In genomic region chr4:117152714-117153113, GRCm38 (mm10) we compare ENCODE assay signal across 15 mouse cellular contexts. TPM values are rescaled to one million over a fixed set of nuclear protein-coding genes. Genes with fewer than 3 reads are reported as not detected.
A peak's percentile ranks its signal among the peaks of the same experiment; 100 is the strongest.
DNase-seq lines count a peak whose midpoint lies in the region; ATAC-seq and TF ChIP-seq lines count a peak whose summit lies in the region.
"Had no signal": no experiment of that assay in that cellular context is flagged by ENCODE, and none has a peak within 500 bp of the region (broad histone marks: within the 10 kb centered on the region; RNA-seq: fewer than 3 reads in every experiment).

No protein-coding gene starts in this region.

- TF ChIP-seq CTCF in heart, adult 2 months (IDR thresholded peaks at IDR 0.05) = no peak

- no peak overlapping the region for H3K27ac ChIP-seq in heart, embryonic 12.5 days (ENCODE audit: poor library complexity, severe bottlenecking)
- no peak overlapping the region for H3K27ac ChIP-seq in heart, adult 2 months
- peak overlapping the region; percentile 87 for H3K27ac ChIP-seq in liver, embryonic 12.5 days
- H3K27ac ChIP-seq: gastrocnemius, adult 2 months; lung, embryonic 15.5 days; midbrain, embryonic 12.5 days; neural tube, embryonic 13.5 days had no signal

- intact Hi-C loops in heart, adult 2 months (cut with DNase I) = no loop called here

- H3K79me2 ChIP-seq in heart, adult 2 months (replicated peaks; ENCODE audit: control insufficient read depth, insufficient read depth, low read length) = no peaks in the 10 kb centered on the region

- H3K4me2 ChIP-seq in heart, embryonic 12.5 days = no peak overlapping the region
- H3K4me2 ChIP-seq in liver, embryonic 12.5 days = peak overlapping the region; percentile 77
- H3K4me2 ChIP-seq: lung, embryonic 15.5 days; midbrain, embryonic 12.5 days; neural tube, embryonic 13.5 days had no signal

- H3K9ac ChIP-seq in heart, embryonic 12.5 days = 0 out of 2 replicates have a peak overlapping the region, but pooled peaks have one; percentile 45
- no peak overlapping the region for H3K9ac ChIP-seq in heart, adult 2 months (ENCODE audit: low read depth, low read length)
- peak overlapping the region; percentile 97 for H3K9ac ChIP-seq in liver, embryonic 12.5 days
- H3K9ac ChIP-seq: midbrain, embryonic 12.5 days; neural tube, embryonic 13.5 days had no signal

- no peak for ATAC-seq in heart, embryonic 12.5 days (ENCODE audit: insufficient number of reproducible peaks, low FRiP score)
- no peak for ATAC-seq in liver, embryonic 12.5 days

- H3K9me3 ChIP-seq in heart, embryonic 12.5 days (replicated peaks) = no peaks in the 10 kb centered on the region
- H3K9me3 ChIP-seq in liver, embryonic 12.5 days (replicated peaks) = no peaks in the 10 kb centered on the region
- H3K9me3 ChIP-seq: lung, embryonic 15.5 days; midbrain, embryonic 12.5 days; neural tube, embryonic 13.5 days had no signal

- H3K36me3 ChIP-seq in heart, embryonic 12.5 days = peaks cover 63% of the 10 kb centered on the region
- H3K36me3 ChIP-seq in heart, adult 2 months (ENCODE audit: control insufficient read depth, insufficient read depth, low read length) = peaks cover 7% of the 10 kb centered on the region
- H3K36me3 ChIP-seq in liver, embryonic 12.5 days = peaks cover 72% of the 10 kb centered on the region

- TF ChIP-seq POLR2A in heart, adult 2 months (IDR thresholded peaks at IDR 0.05; ENCODE audit: insufficient read depth, low read depth, low read length) = no peak

- 76% methylated on average over 5 of the region's 5 CpGs for WGBS in heart, embryonic 12.5 days
- WGBS in heart, adult 2 months = 59% methylated on average over 5 of the region's 5 CpGs
- 53% methylated on average over 5 of the region's 5 CpGs for whole genome bisulfite sequencing in liver, embryonic 12.5 days (ENCODE audit: insufficient replicate concordance)

- peaks cover 26% of the 10 kb centered on the region for H3K4me1 ChIP-seq in heart, embryonic 12.5 days (replicated peaks)
- H3K4me1 ChIP-seq in heart, adult 2 months (ENCODE audit: control insufficient read depth, insufficient read depth, low read length) = peaks cover 3% of the 10 kb centered on the region; the same call in 1 of the 2 replicates
- H3K4me1 ChIP-seq in liver, embryonic 12.5 days = peaks cover 42% of the 10 kb centered on the region

- H3K27me3 ChIP-seq in heart, embryonic 12.5 days (replicated peaks) = no peaks in the 10 kb centered on the region
- no peaks in the 10 kb centered on the region for H3K27me3 ChIP-seq in heart, adult 2 months (ENCODE audit: control insufficient read depth, insufficient read depth, low read length)
- no peaks in the 10 kb centered on the region for H3K27me3 ChIP-seq in liver, embryonic 12.5 days (replicated peaks)
- H3K27me3 ChIP-seq: lung, embryonic 15.5 days; midbrain, embryonic 12.5 days; neural tube, embryonic 13.5 days had no signal

- no peak overlapping the region for H3K4me3 ChIP-seq in heart, embryonic 12.5 days
- H3K4me3 ChIP-seq in heart, adult 2 months = no peak overlapping the region
- peak overlapping the region; percentile 89; the same call in 1 of the 2 replicates for H3K4me3 ChIP-seq in liver, embryonic 12.5 days
- H3K4me3 ChIP-seq: gastrocnemius, adult 2 months; lung, embryonic 15.5 days; midbrain, embryonic 12.5 days; neural tube, embryonic 13.5 days had no signal

- TF ChIP-seq EP300 in heart, adult 2 months (IDR thresholded peaks at IDR 0.05; ENCODE audit: insufficient read depth, low read depth, low read length) = no peak

- no peak for DNase-seq in heart, adult 2 months
- DNase-seq in 3T3-L1 (ENCODE audit: low read depth, low spot score) (peak; percentile 17), ZHBTc4 (ENCODE audit: low read depth, low spot score) (peak; percentile 87)
- DNase-seq in retina, embryonic 14.5 days (ENCODE audit: low spot score) = no peak
- DNase-seq in urinary bladder, adult 18-20 months (ENCODE audit: low spot score in 2 of 2) = no peak
- DNase-seq in kidney, adult 11 months = no peak
- DNase-seq: cerebellum, postnatal 25 days; gastrocnemius, adult 2 months; kidney, postnatal 25 days had no signal

RNA-seq across cellular contexts. Expression of gene Rps8, which starts 3.3 kb away (rescaled TPM):
- 612 and 621 TPM in 2 replicates for polyA plus RNA-seq in heart, embryonic 12.5 days (2016; fragmentation: Nextera tagmentation; extraction: Ambion mirVana)
- 100 to 1,000 TPM; 553 to 608 TPM for total RNA-seq in heart, adult 2 months (2021)
- polyA plus RNA-seq in heart, adult 2 months (2012; rRNA removed) = 315 and 381 TPM in 2 replicates
- polyA plus RNA-seq in liver, embryonic 12.5 days (2016; fragmentation: Nextera tagmentation; extraction: Ambion mirVana) = 960 and 969 TPM in 2 replicates

RNA-seq across cellular contexts. Expression of gene Plk3, which starts 19.0 kb away (rescaled TPM):
- polyA plus RNA-seq in heart, embryonic 12.5 days (2016; fragmentation: Nextera tagmentation; extraction: Ambion mirVana) = 2.6 TPM in 2 replicates
- total RNA-seq in heart, adult 2 months (2021) = 1 to 10 TPM; 1.4 to 1.9 TPM
- polyA plus RNA-seq in heart, adult 2 months (2012; rRNA removed) = 4.5 and 4.7 TPM in 2 replicates
- polyA plus RNA-seq in liver, embryonic 12.5 days (2016; fragmentation: Nextera tagmentation; extraction: Ambion mirVana) = 2.2 and 2.8 TPM in 2 replicates

RNA-seq across cellular contexts. Expression of gene Tctex1d4, which starts 26.1 kb away (rescaled TPM):
- not detected in 2 replicates for polyA plus RNA-seq in heart, embryonic 12.5 days (2016; fragmentation: Nextera tagmentation; extraction: Ambion mirVana)
- not detected for total RNA-seq in heart, adult 2 months (2021)
- polyA plus RNA-seq in heart, adult 2 months (2012; rRNA removed) = 0.29 and 4.2 TPM in 2 replicates
- not detected in 2 replicates for polyA plus RNA-seq in liver, embryonic 12.5 days (2016; fragmentation: Nextera tagmentation; extraction: Ambion mirVana)
- total RNA-seq: gastrocnemius, adult 2 months; hematopoietic stem cell, adult 5-6 weeks had no signal
- polyA plus RNA-seq: midbrain, embryonic 12.5 days; neural tube, embryonic 13.5 days had no signal

RNA-seq across cellular contexts. Expression of gene Btbd19, which starts 27.2 kb away (rescaled TPM):
- polyA plus RNA-seq in heart, embryonic 12.5 days (2016; fragmentation: Nextera tagmentation; extraction: Ambion mirVana) = 3.3 and 3.5 TPM in 2 replicates
- total RNA-seq in heart, adult 2 months (2021) = 1 to 10 TPM; 2.9 to 3.2 TPM
- polyA plus RNA-seq in heart, adult 2 months (2012; rRNA removed) = 6.6 and 12.2 TPM in 2 replicates
- polyA plus RNA-seq in liver, embryonic 12.5 days (2016; fragmentation: Nextera tagmentation; extraction: Ambion mirVana) = 6.4 and 7.1 TPM in 2 replicates

RNA-seq across cellular contexts. Expression of gene Kif2c, which starts 29.7 kb away (rescaled TPM):
- polyA plus RNA-seq in heart, embryonic 12.5 days (2016; fragmentation: Nextera tagmentation; extraction: Ambion mirVana) = 51.8 and 53.4 TPM in 2 replicates
- under 1 TPM; 0.14 to 0.26 TPM for total RNA-seq in heart, adult 2 months (2021)
- 0.25 and 0.41 TPM in 2 replicates for polyA plus RNA-seq in heart, adult 2 months (2012; rRNA removed)
- 45.7 and 47.7 TPM in 2 replicates for polyA plus RNA-seq in liver, embryonic 12.5 days (2016; fragmentation: Nextera tagmentation; extraction: Ambion mirVana)
- total RNA-seq: gastrocnemius, adult 2 months had no signal

Comparison
In these comparisons a context has a peak if more than half of its experiments do, and no peak if none do; other contexts are left out.
1. DNase-seq: peak in 3T3-L1 (single experiment) and ZHBTc4 (single experiment); none in heart, adult 2 months (0 of 2), retina, embryonic 14.5 days (single experiment), urinary bladder, adult 18-20 months (0 of 2) and kidney, adult 11 months (single experiment).